Mouse (Mus musculus) cerebellum, adult 2 months (tissue): ENCODE measurements around the gene Hnrnpl.

ENCODE experiments used
- CTCF ChIP-seq: fragments of 200-500 bp; IDR thresholded peaks from 2 replicates; pipeline ENCODE4 v1.5.1; 2011; ENCODE audit warnings: low read depth, mild to moderate bottlenecking, control low read depth, low read length, moderate library complexity, borderline replicate concordance; ENCODE audit not compliant: insufficient read depth
- POLR2A ChIP-seq: fragments of 200-500 bp; IDR thresholded peaks from 2 replicates; pipeline ENCODE4 v1.6.1; 2011; ENCODE audit warnings: low read length, control low read depth, borderline replicate concordance; ENCODE audit not compliant: insufficient read depth

GRCm38 (mm10) chr7:28793834-28794233 lies 14.5 kb upstream of the Hnrnpl start:
- no peak for TF ChIP-seq POLR2A
- peak; percentile 31; the same call in 1 of the 2 replicates for TF ChIP-seq CTCF
